Mouse (Mus musculus): ENCODE results near the gene Scyl2.

DNA sequence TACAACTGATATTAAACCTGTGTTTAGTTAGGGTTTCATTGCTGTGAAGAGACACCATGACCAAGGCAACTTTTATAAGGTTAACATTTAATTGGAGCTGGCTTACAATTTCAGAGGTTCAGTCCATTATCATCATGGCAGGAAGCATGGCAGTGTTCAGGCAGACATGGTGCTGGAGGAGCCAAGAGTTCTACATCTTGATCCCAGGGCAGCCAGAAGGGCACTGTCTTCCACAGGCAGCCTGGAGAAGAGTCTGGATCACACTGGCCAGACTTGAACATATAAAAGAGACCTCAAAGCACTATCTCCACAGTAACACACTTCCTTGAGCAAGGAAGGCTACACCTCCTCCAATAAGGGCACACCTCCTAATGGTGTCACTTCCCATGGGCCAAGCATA is 34.2 kb upstream of the Scyl2 start:
- TF ChIP-seq EP300 (IDR thresholded peaks at IDR 0.05; ENCODE audit: low read depth), result no peak
- no peak for TF ChIP-seq CTCF (IDR thresholded peaks at IDR 0.05; ENCODE audit: low read depth)
